Mouse (Mus musculus) cerebellum, adult 11-12 months (tissue): ENCODE results near the gene Gm14391.
A peak's percentile ranks its signal among the peaks of the same experiment; 100 is the strongest.
"Not testable (repeated sequence)": the region's sequence is repeated elsewhere in the genome, so short reads cannot be mapped to it uniquely, and the experiment has no call there.

Experiments
- DNase-seq: peaks from one replicate; pipeline ENCODE4 v3.0.0; 2022

Gm14391 gene

DNA sequence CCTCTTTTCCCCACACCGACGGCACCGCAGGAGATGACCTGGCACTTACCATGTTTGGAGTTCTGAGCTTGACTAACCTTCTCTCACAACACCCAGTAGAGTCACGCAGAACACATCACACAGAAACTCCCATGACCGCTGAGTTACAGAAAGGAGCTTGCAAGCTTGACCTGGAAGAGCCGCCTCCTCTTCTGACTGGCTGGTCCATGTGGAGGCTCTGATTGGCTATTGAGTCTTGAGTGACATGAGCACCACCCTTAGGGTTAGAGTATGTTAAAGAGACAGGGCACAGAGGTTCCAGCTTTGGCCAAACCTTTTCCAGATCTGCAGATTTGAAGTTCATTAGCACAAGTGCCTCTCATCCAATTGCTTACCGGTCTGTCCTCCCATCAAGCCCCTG is at the start of gene Gm14391:
Gene Gm14391, minus strand, starts transcription at position 186 of the 400 bp plus-strand sequence.
- not testable (repeated sequence) for DNase-seq

GRCm38 (mm10) chr2:175179008-175179407 is 27.7 kb downstream of the Gm14391 start:
- not testable (repeated sequence) for DNase-seq

GRCm38 (mm10) chr2:175176312-175176711 is 30.4 kb downstream of the Gm14391 start:
- DNase-seq, result no peak

GRCm38 (mm10) chr2:175175401-175176180 is 31.1 kb downstream of the Gm14391 start, which contains the start of gene Gm14443:
TSS of gene Gm14443 (minus strand) at chr2:175175871.
- not testable (repeated sequence) for DNase-seq

DNA sequence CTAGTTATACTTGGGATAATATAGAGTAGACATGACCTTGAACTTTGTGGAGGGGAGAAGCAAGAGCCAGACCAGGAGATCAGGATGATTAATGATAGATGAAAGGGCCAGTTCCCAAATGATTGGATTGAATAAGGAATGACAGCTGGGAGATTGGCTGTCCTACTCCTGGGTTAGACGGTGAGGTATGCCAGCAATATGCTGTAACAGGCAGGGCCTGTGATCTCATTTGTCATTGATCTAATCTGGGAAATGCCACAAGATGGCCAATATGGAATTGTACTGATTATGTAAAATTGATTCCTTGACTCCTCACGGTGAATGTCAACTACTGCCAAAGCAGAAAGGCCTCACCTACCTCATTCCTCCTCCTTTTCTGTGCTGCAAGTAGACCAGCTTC is 32.7 kb downstream of the Gm14391 start:
- DNase-seq, result not testable (repeated sequence)

- not testable (repeated sequence) for DNase-seq
Observed at GRCm38 (mm10) chr2:175172906-175173595, 33.7 kb downstream of the Gm14391 start.

GRCm38 (mm10) chr2:175172123-175172522 is 34.6 kb downstream of the Gm14391 start:
- no peak for DNase-seq

- DNase-seq, result not testable (repeated sequence)
Observed at GRCm38 (mm10) chr2:175166870-175167269, 39.8 kb downstream of the Gm14391 start.

- not testable (repeated sequence) for DNase-seq
Observed at GRCm38 (mm10) chr2:175165110-175165509, 41.6 kb downstream of the Gm14391 start.

GRCm38 (mm10) chr2:175161438-175161837 is 45.3 kb downstream of the Gm14391 start:
- DNase-seq, result not testable (repeated sequence)

- DNase-seq, result no peak
Observed at GRCm38 (mm10) chr2:175158642-175159041, 48.1 kb downstream of the Gm14391 start.

DNA sequence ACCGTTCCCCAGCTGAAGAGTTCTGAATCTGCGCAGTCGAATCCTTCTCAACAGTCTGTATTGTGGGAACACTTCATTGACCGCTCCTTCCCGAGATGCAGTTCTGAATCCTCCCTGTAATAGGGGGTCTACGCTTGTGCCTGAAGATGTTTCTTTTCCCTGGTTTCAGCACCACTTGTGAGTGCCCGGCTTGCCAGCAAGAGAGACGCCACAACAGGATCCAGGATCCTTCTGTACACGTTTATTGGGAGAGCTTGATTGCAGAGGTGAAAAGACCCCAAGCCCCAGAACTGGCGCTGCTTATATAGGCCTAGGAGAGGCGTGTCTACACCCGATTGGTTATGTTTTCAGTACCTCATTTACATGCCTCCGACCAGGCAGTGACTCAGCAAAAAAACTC is 50.0 kb downstream of the Gm14391 start:
- DNase-seq, result no peak

DNA sequence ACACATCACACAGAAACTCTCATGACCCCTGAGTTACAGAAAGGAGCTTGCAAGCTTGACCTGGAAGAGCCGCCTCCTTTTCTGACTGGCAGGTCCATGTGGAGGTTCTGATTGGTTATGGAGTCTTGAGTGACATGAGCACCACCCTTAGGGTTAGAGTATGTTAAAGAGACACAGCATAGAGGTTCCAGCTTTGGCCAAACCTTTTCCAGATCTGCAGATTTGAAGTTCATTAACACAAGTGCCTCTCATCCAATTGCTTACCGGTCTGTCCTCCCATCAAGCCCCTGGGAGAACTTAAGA is 64.8 kb downstream of the Gm14391 start, which contains the start of gene Gm14399:
Gene Gm14399, minus strand, starts transcription at position 20 of the 303 bp plus-strand sequence.
- DNase-seq, result not testable (repeated sequence)

DNA sequence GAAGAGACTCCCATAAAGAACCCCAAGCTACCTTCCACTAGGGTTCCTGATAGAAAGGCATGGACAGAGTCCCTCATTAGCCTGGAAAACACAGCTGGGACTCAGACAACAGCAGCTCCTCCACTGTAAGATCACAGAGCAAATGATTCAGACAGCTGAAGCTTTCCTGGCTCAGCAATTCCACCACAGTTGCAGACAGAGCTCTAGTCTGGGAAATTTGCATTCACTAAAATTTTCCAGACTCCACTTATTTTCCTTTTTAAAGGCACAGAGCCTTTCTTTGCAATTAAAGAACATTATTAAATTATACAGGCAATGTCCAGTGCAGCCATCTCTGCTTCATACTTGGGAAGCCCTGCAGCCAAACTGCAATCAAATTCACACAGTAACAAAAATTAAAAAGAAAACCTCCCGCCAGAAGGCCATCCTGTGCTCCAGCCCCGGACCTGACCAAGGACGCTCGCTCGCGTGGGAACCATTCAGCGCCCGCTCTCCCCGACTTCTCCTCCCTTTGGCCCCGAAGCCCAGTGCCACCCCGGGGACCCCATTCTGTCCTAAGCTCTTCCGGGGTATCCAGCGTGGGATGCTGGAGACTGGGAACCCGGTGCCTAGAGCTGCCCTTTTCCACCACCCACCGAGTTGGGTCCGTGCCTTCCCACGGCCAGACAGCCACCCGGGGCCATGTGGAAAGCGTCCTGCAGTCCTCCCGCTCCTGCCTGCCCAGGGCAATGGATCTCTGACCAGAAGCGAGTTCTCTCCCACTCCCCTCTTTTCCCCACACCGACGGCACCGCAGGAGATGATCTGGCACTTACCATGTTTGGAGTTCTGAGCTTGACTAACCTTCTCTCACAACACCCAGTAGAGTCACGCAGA is 65.4 kb downstream of the Gm14391 start:
- DNase-seq, result peak; percentile 31
